Mouse (Mus musculus): ENCODE results near the gene Bche. TPM values are rescaled to one million over a fixed set of nuclear protein-coding genes. Genes with fewer than 3 reads are reported as not detected.

The Bche gene
- polyA plus RNA-seq, 1 experiment from 2014 or later: 0.69 TPM

DNA sequence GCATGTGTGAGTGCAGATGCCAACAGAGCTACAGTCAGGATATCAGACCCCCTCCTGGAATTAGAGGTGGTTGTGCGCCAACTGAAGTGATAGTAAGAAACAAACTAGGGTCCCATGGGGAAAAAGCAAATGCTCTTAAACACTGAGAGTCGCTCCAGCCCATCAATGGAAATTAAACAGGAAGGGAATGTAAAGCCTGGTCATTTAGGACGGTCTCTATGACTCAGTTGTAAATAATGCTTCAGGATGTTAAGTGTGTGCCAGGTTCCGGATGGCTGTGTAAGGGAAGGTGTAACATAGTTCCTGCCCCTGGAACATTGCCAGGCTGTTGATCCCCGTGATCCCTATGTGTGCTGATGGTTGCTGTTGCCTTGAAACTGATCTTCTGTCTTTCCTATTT is 40.0 kb downstream of the Bche start:
- H3K4me2 ChIP-seq (replicated peaks): no peak overlapping the region
- no peak overlapping the region for H3K4me3 ChIP-seq
- no peak for ATAC-seq (replicated peaks)
- no peaks in the 10 kb centered on the region for H3K4me1 ChIP-seq
- WGBS: 83% methylated on average over 5 of the region's 5 CpGs
- no peak overlapping the region for H3K9ac ChIP-seq (replicated peaks)
- no peak overlapping the region for H3K27ac ChIP-seq (replicated peaks)
- no peaks in the 10 kb centered on the region for H3K27me3 ChIP-seq
- H3K36me3 ChIP-seq: no peaks in the 10 kb centered on the region
- H3K9me3 ChIP-seq: no peaks in the 10 kb centered on the region

- Histone ChIP-seq H3K36me3 (no peaks in the 10 kb centered on the region), H3K9me3 (no peaks in the 10 kb centered on the region), H3K4me3 (no peak overlapping the region), H3K27ac (replicated peaks) (no peak overlapping the region), H3K4me2 (replicated peaks) (no peak overlapping the region), H3K9ac (replicated peaks) (no peak overlapping the region), H3K4me1 (no peaks in the 10 kb centered on the region), H3K27me3 (no peaks in the 10 kb centered on the region)
- no peak for ATAC-seq (replicated peaks)
- WGBS: 93% methylated on average over 3 of the region's 3 CpGs
Measured at GRCm38 (mm10) chr3:73667245-73668131, 40.7 kb downstream of the Bche start.

GRCm38 (mm10) chr3:73650281-73650680 is 57.9 kb downstream of the Bche start:
- Histone ChIP-seq H3K27me3 (no peaks in the 10 kb centered on the region), H3K4me1 (no peaks in the 10 kb centered on the region), H3K9ac (replicated peaks) (no peak overlapping the region), H3K4me2 (replicated peaks) (no peak overlapping the region), H3K9me3 (no peaks in the 10 kb centered on the region), H3K4me3 (no peak overlapping the region), H3K27ac (replicated peaks) (no peak overlapping the region), H3K36me3 (no peaks in the 10 kb centered on the region)
- ATAC-seq (replicated peaks): no peak

DNA sequence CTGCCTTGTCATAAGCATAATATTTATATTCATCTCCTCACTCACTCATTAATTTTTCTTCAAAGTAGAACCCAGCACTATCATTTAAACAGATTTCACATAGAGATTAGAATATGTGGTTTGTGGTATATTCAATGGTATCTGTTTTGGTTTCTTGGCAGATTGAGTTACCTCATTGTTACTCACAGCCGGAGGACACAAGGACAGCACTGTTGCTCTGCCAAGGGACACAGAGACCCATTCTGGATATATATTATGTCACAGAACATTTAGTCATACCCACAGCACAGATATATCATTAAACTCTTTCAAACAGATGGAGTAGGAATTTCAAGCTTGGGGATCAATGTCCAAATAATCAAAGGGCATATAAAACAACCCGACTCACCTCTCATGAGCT is 61.2 kb downstream of the Bche start:
- Histone ChIP-seq H3K4me2 (replicated peaks) (no peak overlapping the region), H3K27me3 (no peaks in the 10 kb centered on the region), H3K4me1 (no peaks in the 10 kb centered on the region), H3K36me3 (no peaks in the 10 kb centered on the region), H3K9me3 (no peaks in the 10 kb centered on the region), H3K27ac (replicated peaks) (no peak overlapping the region), H3K4me3 (no peak overlapping the region), H3K9ac (replicated peaks) (no peak overlapping the region)
- 88% methylated on average over 2 of the region's 2 CpGs for WGBS
- ATAC-seq (replicated peaks): no peak

GRCm38 (mm10) chr3:73611421-73611820 is 96.8 kb downstream of the Bche start:
- H3K4me1 ChIP-seq: no peaks in the 10 kb centered on the region
- no peak overlapping the region for H3K4me2 ChIP-seq (replicated peaks)
- no peak overlapping the region for H3K9ac ChIP-seq (replicated peaks)
- no peaks in the 10 kb centered on the region for H3K36me3 ChIP-seq
- no peaks in the 10 kb centered on the region for H3K9me3 ChIP-seq
- H3K27me3 ChIP-seq: no peaks in the 10 kb centered on the region
- no peak overlapping the region for H3K27ac ChIP-seq (replicated peaks)
- ATAC-seq (replicated peaks): no peak
- 81% methylated on average over 2 of the region's 2 CpGs for WGBS
- H3K4me3 ChIP-seq: no peak overlapping the region

GRCm38 (mm10) chr3:73591757-73592533 is 116.3 kb downstream of the Bche start:
- Histone ChIP-seq H3K4me2 (replicated peaks) (no peak overlapping the region), H3K4me1 (no peaks in the 10 kb centered on the region), H3K36me3 (no peaks in the 10 kb centered on the region), H3K4me3 (no peak overlapping the region), H3K9me3 (no peaks in the 10 kb centered on the region), H3K27me3 (no peaks in the 10 kb centered on the region), H3K27ac (replicated peaks) (no peak overlapping the region), H3K9ac (replicated peaks) (no peak overlapping the region)
- no peak for ATAC-seq (replicated peaks)
- WGBS: 72% methylated on average over 5 of the region's 5 CpGs

Data from forebrain, embryonic 15.5 days (tissue).